Mouse (Mus musculus) lung, embryonic 14.5 days (tissue): ENCODE results near the gene Vps26a. TPM values are rescaled to one million over a fixed set of nuclear protein-coding genes. Genes with fewer than 3 reads are reported as not detected.

Source experiments
- ATAC-seq: fragments of 200-750 bp; cut with Nextera tagmentation; 2 replicates; pipeline ENCODE4 v1.8.0; 2017; ENCODE audit warnings: mild to moderate bottlenecking, moderate TSS enrichment, moderate library complexity; ENCODE audit not compliant: insufficient read depth
- DNase-seq: peaks from one replicate; pipeline ENCODE4 v3.0.0-alpha.2; 2015
- H3K27ac ChIP-seq: fragments of 300-500 bp; sonication (generic); 2 replicates; pipeline ENCODE4 v1.5.1; 2014; ENCODE audit warnings: low read depth, mild to moderate bottlenecking, moderate library complexity
- H3K27me3 ChIP-seq: fragments of 300-500 bp; sonication (generic); 2 replicates; pipeline ENCODE4 v1.6.1; 2014; ENCODE audit warnings: low read length, control low read depth; ENCODE audit not compliant: insufficient read depth
- H3K36me3 ChIP-seq: fragments of 300-500 bp; sonication (generic); 2 replicates; pipeline ENCODE4 v1.6.1; 2014; ENCODE audit warnings: control low read depth; ENCODE audit not compliant: insufficient read depth
- H3K4me1 ChIP-seq: fragments of 300-500 bp; sonication (generic); 2 replicates; pipeline ENCODE4 v1.6.1; 2014; ENCODE audit warnings: antibody characterized with exemption, control low read depth; ENCODE audit not compliant: insufficient read depth
- H3K4me2 ChIP-seq: fragments of 300-500 bp; sonication (generic); 2 replicates; pipeline ENCODE4 v1.6.1; 2014; ENCODE audit warnings: mild to moderate bottlenecking
- H3K4me3 ChIP-seq: fragments of 300-500 bp; sonication (generic); 2 replicates; pipeline ENCODE4 v1.5.1; 2014; ENCODE audit warnings: low read depth, low read length
- H3K9ac ChIP-seq: fragments of 300-500 bp; sonication (generic); 2 replicates; pipeline ENCODE4 v1.6.1; 2014
- H3K9me3 ChIP-seq: fragments of 300-500 bp; sonication (generic); 2 replicates; pipeline ENCODE4 v1.6.1; 2016; ENCODE audit warnings: low read depth, low read length, control low read depth
- CTCF ChIP-seq: IDR thresholded peaks from 2 replicates; pipeline ENCODE4 v1.5.1; 2016; ENCODE audit warnings: antibody characterized with exemption, low read depth
- WGBS: fragments of 180-500 bp; shearing (Covaris S2); extraction: QIAGEN DNeasy Blood & Tissue Kit; methylation state at CpG from one replicate; pipeline ENCODE4 v1.1.7; 2014; 5-methylcytosine and 5-hydroxymethylcytosine counted together
- polyA plus RNA-seq: library from polyadenylated mRNA; unstranded; fragments of >200 nt; fragmentation: Nextera tagmentation; extraction: Ambion mirVana; gene quantifications from 2 replicates; pipeline ENCODE4 v1.2.1, GENCODE M21; 2014

Gene Vps26a
- polyA plus RNA-seq, 1 experiment from 2014 or later: 71.2 TPM

DNA sequence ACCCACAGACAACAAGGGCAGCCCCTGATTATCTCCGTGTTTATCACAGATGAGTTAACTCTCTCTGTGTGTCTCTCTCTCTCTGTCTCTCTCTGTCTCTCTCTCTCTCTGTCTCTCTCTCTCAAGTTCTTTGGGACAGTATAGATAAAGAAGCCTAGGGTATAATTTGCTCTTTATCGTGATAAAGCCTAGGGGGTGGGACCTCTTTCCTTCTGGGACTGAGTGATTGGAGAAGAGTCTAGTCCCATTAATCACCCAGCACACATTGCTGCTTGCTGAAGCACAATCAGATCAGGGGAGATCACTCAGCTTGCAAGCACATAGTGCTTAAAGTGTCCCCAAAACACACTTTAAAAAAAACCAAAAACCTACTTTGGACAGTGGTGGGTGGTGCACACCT lies 34.3 kb upstream of the Vps26a start:
- ATAC-seq: no peak
- Histone ChIP-seq H3K9ac (no peak overlapping the region), H3K27me3 (no peaks in the 10 kb centered on the region), H3K27ac (no peak overlapping the region), H3K4me3 (no peak overlapping the region), H3K36me3 (no peaks in the 10 kb centered on the region), H3K4me2 (no peak overlapping the region), H3K4me1 (peaks cover 3% of the 10 kb centered on the region; the same call in 1 of the 2 replicates), H3K9me3 (no peaks in the 10 kb centered on the region)
- no peak for TF ChIP-seq CTCF
- no peak for DNase-seq
- 58% methylated on average over 2 of the region's 2 CpGs for WGBS

DNA sequence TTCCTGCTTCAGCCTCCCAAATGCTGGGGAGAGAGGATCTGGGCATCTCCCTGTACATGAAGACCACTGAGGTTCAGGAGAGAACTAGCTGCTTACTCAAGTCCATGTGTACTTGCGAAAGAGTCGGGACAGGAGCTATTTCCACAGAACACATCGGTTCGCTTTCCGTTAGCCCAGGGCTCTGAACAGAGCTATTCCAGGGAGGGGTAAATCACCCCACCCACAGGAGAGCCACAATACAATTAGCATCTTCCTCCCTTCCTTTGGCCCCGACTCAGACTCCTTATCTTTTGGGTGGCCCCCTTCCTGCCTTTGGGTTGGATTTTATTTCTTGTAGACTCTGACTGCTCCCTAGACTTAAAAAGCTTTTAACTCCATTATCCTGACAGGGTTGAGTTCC lies 30.9 kb upstream of the Vps26a start:
- Histone ChIP-seq H3K9me3 (no peaks in the 10 kb centered on the region), H3K36me3 (no peaks in the 10 kb centered on the region), H3K4me1 (peaks cover 2% of the 10 kb centered on the region; the same call in 1 of the 2 replicates), H3K27me3 (no peaks in the 10 kb centered on the region), H3K27ac (no peak overlapping the region), H3K9ac (no peak overlapping the region), H3K4me3 (no peak overlapping the region), H3K4me2 (no peak overlapping the region)
- no peak for DNase-seq
- no peak for ATAC-seq
- 82% methylated on average over 6 of the region's 6 CpGs for WGBS
- no peak for TF ChIP-seq CTCF

DNA sequence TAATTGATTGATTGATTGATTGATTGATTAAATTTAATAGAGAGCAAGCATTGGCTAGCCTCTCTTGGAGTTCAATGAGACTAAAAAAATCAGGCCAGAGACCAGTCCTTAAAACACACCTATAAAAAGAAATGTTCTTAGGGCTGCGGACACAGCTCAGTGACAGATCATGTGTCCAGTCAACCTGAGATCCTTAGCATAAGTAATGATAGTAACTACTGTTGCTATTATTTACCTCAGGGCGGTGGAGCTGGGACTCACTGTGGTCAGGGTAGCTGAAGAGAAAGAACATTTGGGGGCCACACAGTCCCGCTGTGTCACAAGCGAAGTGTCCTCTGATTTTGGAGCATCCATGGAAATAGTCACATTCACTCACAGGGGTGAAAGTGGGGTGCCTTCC lies 26.2 kb upstream of the Vps26a start:
- 93% methylated on average over 4 of the region's 4 CpGs for WGBS

DNA sequence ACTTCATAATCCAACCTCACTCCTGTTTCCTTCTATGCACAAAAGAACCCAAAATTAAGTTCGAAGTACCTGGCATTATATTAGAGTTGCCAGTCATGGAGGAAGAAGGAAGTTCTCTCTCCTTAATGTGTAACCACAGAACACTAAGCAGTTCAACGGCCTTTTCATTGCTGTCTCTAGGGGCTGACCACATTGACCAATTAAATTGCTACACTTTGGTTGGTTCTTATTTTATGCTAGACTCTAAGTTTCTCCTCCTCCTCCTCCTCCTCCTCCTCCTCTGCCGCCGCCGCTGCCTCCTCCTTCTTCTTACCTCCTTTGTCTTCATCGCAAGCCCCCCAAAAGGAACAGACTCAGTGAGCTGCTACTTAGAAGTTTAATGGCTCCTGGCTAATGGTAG lies 24.9 kb upstream of the Vps26a start:
- ATAC-seq: no peak
- Histone ChIP-seq H3K27me3 (peaks cover 15% of the 10 kb centered on the region; the same call in 1 of the 2 replicates), H3K9me3 (no peaks in the 10 kb centered on the region), H3K4me1 (peaks cover 4% of the 10 kb centered on the region), H3K27ac (no peak overlapping the region), H3K9ac (no peak overlapping the region), H3K4me3 (no peak overlapping the region), H3K4me2 (no peak overlapping the region), H3K36me3 (no peaks in the 10 kb centered on the region)
- TF ChIP-seq CTCF: no peak
- 78% methylated on average over 6 of the region's 6 CpGs for WGBS
- no peak for DNase-seq

More for the DNA sequence above, 26.2 kb upstream of the Vps26a start:
- ATAC-seq (no peak), DNase-seq (no peak)
- no peak overlapping the region for H3K4me3 ChIP-seq
- no peak for TF ChIP-seq CTCF
- H3K27me3 ChIP-seq: peaks cover 5% of the 10 kb centered on the region; the same call in 1 of the 2 replicates
- H3K27ac ChIP-seq: no peak overlapping the region
- no peaks in the 10 kb centered on the region for H3K36me3 ChIP-seq
- peaks cover 4% of the 10 kb centered on the region for H3K4me1 ChIP-seq
- H3K9me3 ChIP-seq: no peaks in the 10 kb centered on the region
- no peak overlapping the region for H3K9ac ChIP-seq
- no peak overlapping the region for H3K4me2 ChIP-seq

DNA sequence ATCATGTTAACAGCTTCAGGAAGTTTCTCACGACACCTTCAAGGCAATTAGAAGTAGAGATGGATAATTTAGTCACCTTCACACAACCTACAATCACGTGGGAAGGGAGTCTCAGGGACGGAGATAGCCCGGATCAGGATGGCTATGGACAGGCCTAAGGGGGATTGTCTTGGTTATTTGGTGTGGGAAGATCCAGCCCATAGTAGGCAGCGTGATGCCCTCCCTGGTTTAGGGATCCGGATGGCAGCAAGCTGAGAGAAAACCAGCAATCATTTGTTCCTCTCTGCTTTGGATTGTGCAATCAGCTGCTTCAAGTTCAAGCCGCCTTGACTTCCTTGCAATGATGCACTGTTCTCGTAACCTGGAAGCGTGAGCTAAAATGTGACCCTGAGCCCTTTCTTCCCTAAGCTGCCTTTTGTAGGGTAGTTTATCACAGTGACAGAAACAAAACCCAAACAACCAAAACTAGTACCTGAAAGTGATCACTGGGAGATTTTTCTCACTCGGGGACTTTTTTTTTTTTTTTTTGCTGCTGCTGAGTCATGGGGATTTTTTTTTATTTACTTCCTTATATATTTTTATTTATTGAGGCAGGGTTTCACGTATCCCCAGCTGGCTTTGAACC lies 22.5 kb upstream of the Vps26a start:
- Histone ChIP-seq H3K9ac (peak overlapping the region; percentile 17; the same call in 1 of the 2 replicates), H3K27me3 (peaks cover 20% of the 10 kb centered on the region), H3K9me3 (no peaks in the 10 kb centered on the region), H3K36me3 (no peaks in the 10 kb centered on the region), H3K4me2 (peak overlapping the region; percentile 67), H3K4me1 (peaks cover 4% of the 10 kb centered on the region), H3K27ac (peak overlapping the region; percentile 58; the same call in 1 of the 2 replicates), H3K4me3 (no peak overlapping the region)
- WGBS: 49% methylated on average over 11 of the region's 11 CpGs
- ATAC-seq (no peak), DNase-seq (peak; percentile 15)
- no peak for TF ChIP-seq CTCF

DNA sequence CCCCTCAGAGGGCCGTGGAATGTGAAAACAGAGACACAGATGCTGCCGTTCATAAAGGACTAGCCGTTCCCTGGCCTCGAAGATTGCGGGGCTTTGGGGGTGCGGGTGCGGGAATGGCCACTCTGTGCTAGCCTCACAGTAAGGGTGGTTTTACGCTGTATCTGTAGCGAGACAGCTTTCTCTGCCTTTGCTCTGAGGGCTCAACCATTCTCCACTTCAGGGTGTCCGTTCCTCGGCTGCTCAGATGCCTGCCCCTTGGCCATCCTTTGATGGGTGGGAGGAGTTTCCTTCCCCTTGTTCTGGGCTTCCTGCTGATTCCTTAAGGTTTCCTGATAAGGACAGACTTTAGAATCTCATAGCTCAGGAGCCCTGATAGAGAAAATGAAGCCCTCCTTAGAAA lies 21.9 kb upstream of the Vps26a start:
- Histone ChIP-seq H3K27ac (peak overlapping the region; percentile 58), H3K27me3 (peaks cover 20% of the 10 kb centered on the region), H3K9me3 (no peaks in the 10 kb centered on the region), H3K4me2 (peak overlapping the region; percentile 67), H3K36me3 (no peaks in the 10 kb centered on the region), H3K9ac (peak overlapping the region; percentile 17), H3K4me1 (peaks cover 4% of the 10 kb centered on the region), H3K4me3 (peak overlapping the region; percentile 34)
- DNase-seq (peak; percentile 60), ATAC-seq (no peak)
- 3% methylated on average over 11 of the region's 11 CpGs for WGBS
- no peak for TF ChIP-seq CTCF

DNA sequence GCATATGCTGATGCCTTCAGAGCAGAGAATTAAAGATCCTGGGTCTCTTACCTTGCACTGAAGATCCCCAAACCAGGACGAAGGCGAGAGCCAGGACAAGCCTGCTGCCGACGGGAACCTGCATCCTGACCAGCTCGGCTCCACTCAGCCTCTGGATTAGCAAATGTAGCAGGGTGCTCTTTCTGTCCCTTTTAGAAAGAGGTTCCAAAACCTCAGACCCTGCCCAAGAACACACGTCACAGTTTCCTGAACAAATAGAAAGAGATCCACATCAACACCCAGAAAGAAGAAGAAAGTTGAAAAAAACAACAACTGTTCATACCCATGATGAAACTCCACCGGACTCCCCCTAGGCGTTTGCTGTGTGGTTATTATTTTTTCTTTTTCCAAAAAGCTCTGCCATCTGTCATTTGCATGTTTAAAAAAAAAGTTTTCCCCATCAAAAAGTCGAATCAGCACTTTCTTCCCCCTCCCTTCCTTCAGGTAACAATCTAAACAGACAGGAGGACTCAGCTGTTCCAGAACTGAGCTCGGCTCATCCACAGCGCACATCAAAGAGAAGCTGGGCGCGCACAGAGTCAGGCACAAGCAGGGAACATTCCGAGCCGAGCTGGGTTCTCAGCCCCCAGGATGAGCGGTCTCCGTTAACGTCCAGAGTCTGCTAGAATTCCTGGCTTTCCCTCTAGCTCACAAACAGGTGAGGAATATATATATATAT lies 21.1 kb upstream of the Vps26a start:
- Histone ChIP-seq H3K36me3 (no peaks in the 10 kb centered on the region), H3K27ac (no peak overlapping the region), H3K4me3 (peak overlapping the region; percentile 34), H3K9me3 (no peaks in the 10 kb centered on the region), H3K4me1 (peaks cover 4% of the 10 kb centered on the region), H3K4me2 (peak overlapping the region; percentile 67), H3K9ac (peak overlapping the region; percentile 17), H3K27me3 (peaks cover 20% of the 10 kb centered on the region)
- TF ChIP-seq CTCF: no peak
- DNase-seq (peak; percentile 47), ATAC-seq (no peak)
- 8% methylated on average over 18 of the region's 18 CpGs for WGBS
